ENCODE assay signal across 8 mouse cellular contexts in the genomic region with DNA sequence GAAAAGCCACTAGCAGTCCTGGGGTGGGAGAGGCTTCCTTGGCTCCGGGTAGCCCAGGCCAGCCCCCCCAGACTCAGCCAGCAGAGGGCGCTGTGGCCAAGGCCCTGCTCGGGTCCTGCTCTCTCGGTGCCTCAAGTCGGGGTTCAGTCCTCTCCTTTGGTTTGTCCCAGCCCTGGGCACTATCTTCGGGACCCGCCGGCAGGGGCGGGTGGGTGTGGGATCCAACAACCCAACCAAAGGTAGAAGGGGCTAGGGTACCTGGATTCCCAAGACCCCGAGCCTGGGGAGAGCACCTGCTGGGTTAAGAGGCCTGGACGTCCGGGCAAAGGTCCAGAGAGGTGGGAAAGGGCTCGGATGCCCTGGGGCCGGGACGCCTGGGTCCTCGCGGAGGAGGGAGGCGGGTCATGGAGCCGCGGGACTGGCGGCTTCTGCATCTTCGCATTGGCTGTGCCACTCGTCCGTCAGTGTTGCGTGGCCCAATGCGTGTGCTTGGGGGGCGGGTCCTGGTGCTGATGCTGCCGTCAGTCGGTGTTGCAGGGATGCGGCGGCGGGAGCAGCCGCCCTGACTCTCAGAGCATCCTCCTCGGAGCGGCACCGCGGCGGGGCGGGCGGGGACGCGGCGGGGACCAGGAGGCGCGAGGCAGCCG. TPM values are rescaled to one million over a fixed set of nuclear protein-coding genes. Genes with fewer than 3 reads are reported as not detected.
DNase-seq lines count a peak whose midpoint lies in the region; ATAC-seq lines count a peak whose summit lies in the region.

Gene Nrxn2, plus strand, starts transcription at position 499 of the 647 bp plus-strand sequence.

- peak; percentile 98 for ATAC-seq in CD4-positive, CD25-positive, alpha-beta regulatory T cell, adult 4 months
- ATAC-seq in erythroid progenitor cell, adult 5-6 weeks (replicated peaks; ENCODE audit: low FRiP score, poor library complexity, severe bottlenecking): peak; percentile 58
- ATAC-seq in heart, embryonic 13.5 days (ENCODE audit: extremely low read depth, insufficient number of reproducible peaks, low FRiP score, low TSS enrichment): peak; percentile 45; the same call in 1 of the 2 replicates
- peak; percentile 75 for ATAC-seq in liver, embryonic 11.5 days (replicated peaks; ENCODE audit: low FRiP score)

- no peak within 1 kb of the TSS for H3K27ac ChIP-seq in heart, embryonic 13.5 days (replicated peaks)
- no peak within 1 kb of the TSS for H3K27ac ChIP-seq in liver, embryonic 11.5 days (ENCODE audit: low read depth, low read length)

- WGBS in heart, embryonic 13.5 days: under 1% methylated on average over 46 of the region's 46 CpGs
- WGBS in liver, embryonic 11.5 days: 1% methylated on average over 44 of the region's 46 CpGs

- no peaks in the 10 kb centered on the region for H3K36me3 ChIP-seq in heart, embryonic 13.5 days
- no peaks in the 10 kb centered on the region for H3K36me3 ChIP-seq in liver, embryonic 11.5 days (ENCODE audit: control insufficient read depth, insufficient read depth, low read length)
- peaks cover 7% of the 10 kb centered on the region for H3K36me3 ChIP-seq in splenic B cell, adult 2 months (ENCODE audit: control insufficient read depth, insufficient read depth, low read length, poor library complexity, severe bottlenecking)

- H3K4me1 ChIP-seq in heart, embryonic 13.5 days: peaks cover 30% of the 10 kb centered on the region
- H3K4me1 ChIP-seq in liver, embryonic 11.5 days (replicated peaks; ENCODE audit: control insufficient read depth, insufficient read depth, low read length): peaks cover 24% of the 10 kb centered on the region

- H3K9me3 ChIP-seq in heart, embryonic 13.5 days: no peaks in the 10 kb centered on the region
- H3K9me3 ChIP-seq in liver, embryonic 11.5 days (ENCODE audit: control insufficient read depth, low read length): no peaks in the 10 kb centered on the region

- peak within 1 kb of the TSS; percentile 72 for H3K9ac ChIP-seq in heart, embryonic 13.5 days
- H3K9ac ChIP-seq in liver, embryonic 11.5 days (ENCODE audit: low read depth, low read length): no peak within 1 kb of the TSS

- peak within 1 kb of the TSS; percentile 81 for H3K4me2 ChIP-seq in heart, embryonic 13.5 days
- peak within 1 kb of the TSS; percentile 84 for H3K4me2 ChIP-seq in liver, embryonic 11.5 days

- DNase-seq in brain, embryonic 18.5 days (ENCODE audit: low read depth, low spot score): peak; percentile 93
- DNase-seq in kidney, postnatal 10 days: peak; percentile 90
- peak; percentile 83 for DNase-seq in liver, embryonic 11.5 days (ENCODE audit: low spot score)
- peak; percentile 93 for DNase-seq in naive thymus-derived CD4-positive, alpha-beta T cell, adult 2 months (ENCODE audit: low read depth)
- peak; percentile 92 for DNase-seq in splenic B cell, adult 2 months (ENCODE audit: low read depth, low spot score)

- H3K27me3 ChIP-seq in heart, embryonic 13.5 days (replicated peaks): peaks cover 96% of the 10 kb centered on the region
- H3K27me3 ChIP-seq in liver, embryonic 11.5 days (replicated peaks; ENCODE audit: control insufficient read depth, insufficient read depth, low read length): peaks cover 56% of the 10 kb centered on the region
- H3K27me3 ChIP-seq in splenic B cell, adult 2 months (ENCODE audit: control insufficient read depth, insufficient read depth, low read length, poor library complexity, severe bottlenecking): no peaks in the 10 kb centered on the region

- H3K4me3 ChIP-seq in heart, embryonic 13.5 days: peak within 1 kb of the TSS; percentile 54
- peak within 1 kb of the TSS; percentile 48 for H3K4me3 ChIP-seq in liver, embryonic 11.5 days (ENCODE audit: low read depth, low read length)

RNA-seq across cellular contexts. Expression of gene Nrxn2, which starts in this region (rescaled TPM):
- not detected for polyA plus RNA-seq in CD4-positive, CD25-positive, alpha-beta regulatory T cell, adult 4 months (2017; shearing (Covaris generic))
- total RNA-seq in erythroid progenitor cell, adult 5-6 weeks (2015; ENCODE audit: low replicate concordance): not detected in 2 replicates
- not detected in 2 replicates for total RNA-seq in erythroid progenitor cell, adult 5-6 weeks (2017; ENCODE audit: low replicate concordance)
- polyA plus RNA-seq in heart, embryonic 13.5 days (2015; fragmentation: Nextera tagmentation; extraction: Ambion mirVana): 0.52 and 0.70 TPM in 2 replicates
- 1.1 and 1.6 TPM in 2 replicates for polyA plus RNA-seq in liver, embryonic 11.5 days (2014; fragmentation: Nextera tagmentation; extraction: Ambion mirVana)

Comparison
In these comparisons a context has a peak if more than half of its experiments do, and no peak if none do; other contexts are left out.
1. Peak in ATAC-seq in CD4-positive, CD25-positive, alpha-beta regulatory T cell, adult 4 months; RNA of the gene not detected or under 1 TPM.
2. Peak in ATAC-seq in erythroid progenitor cell, adult 5-6 weeks; RNA of the gene not detected or under 1 TPM.
3. Peak in ATAC-seq, H3K4me3 ChIP-seq, H3K9ac ChIP-seq and H3K4me2 ChIP-seq in heart, embryonic 13.5 days; RNA of the gene not detected or under 1 TPM.
4. ATAC-seq: peak in every context shown above with its lines; median percentile 98 in CD4-positive, CD25-positive, alpha-beta regulatory T cell, adult 4 months; 75 in liver, embryonic 11.5 days; 58 in erythroid progenitor cell, adult 5-6 weeks; 45 in heart, embryonic 13.5 days.